Mouse (Mus musculus) kidney, adult 11 months (tissue): Measurements from ENCODE around the gene Tbc1d16.

Source experiments
- DNase-seq: peaks from one replicate; pipeline ENCODE4 v3.0.0; 2022

The Tbc1d16 gene

DNA sequence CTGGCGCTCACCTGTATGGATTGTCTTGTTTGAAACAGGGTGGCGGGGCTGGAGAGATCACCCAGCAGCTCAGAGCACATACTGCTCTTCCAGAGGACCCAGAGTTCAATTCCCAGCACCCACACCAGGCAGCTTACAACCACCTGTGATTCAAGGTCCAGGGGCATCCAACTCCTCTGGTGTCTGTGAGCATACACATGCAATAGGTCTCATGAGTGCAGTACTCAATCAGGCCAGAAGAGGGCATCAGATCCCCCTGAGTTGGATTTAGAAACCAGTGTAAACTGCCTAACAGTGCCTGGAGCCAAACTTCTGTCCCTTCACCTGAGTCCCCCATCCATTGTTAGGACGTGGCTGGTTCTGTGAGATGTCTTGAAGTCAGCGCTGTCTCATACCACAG is 7.3 kb upstream of the Tbc1d16 start:
- DNase-seq = no peak

DNA sequence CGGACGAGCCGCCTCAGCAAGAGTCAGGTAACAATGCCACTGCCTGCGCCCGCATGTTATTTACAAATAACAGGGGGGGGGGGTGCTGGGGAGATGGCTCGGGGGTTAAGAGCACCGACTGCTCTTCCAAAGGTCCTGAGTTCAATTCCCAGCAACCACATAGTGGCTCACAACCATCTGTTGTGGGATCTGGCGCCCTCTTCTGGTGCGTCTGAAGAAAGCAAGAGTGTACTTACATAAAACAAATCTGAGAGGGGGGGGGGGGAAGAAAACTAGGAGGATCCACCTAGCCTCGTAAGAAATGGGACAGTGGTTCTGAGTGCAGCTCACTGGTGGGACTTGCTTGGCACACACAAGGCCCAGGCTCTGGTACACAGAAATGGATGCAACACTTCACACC is 6.5 kb upstream of the Tbc1d16 start:
- no peak for DNase-seq

DNA sequence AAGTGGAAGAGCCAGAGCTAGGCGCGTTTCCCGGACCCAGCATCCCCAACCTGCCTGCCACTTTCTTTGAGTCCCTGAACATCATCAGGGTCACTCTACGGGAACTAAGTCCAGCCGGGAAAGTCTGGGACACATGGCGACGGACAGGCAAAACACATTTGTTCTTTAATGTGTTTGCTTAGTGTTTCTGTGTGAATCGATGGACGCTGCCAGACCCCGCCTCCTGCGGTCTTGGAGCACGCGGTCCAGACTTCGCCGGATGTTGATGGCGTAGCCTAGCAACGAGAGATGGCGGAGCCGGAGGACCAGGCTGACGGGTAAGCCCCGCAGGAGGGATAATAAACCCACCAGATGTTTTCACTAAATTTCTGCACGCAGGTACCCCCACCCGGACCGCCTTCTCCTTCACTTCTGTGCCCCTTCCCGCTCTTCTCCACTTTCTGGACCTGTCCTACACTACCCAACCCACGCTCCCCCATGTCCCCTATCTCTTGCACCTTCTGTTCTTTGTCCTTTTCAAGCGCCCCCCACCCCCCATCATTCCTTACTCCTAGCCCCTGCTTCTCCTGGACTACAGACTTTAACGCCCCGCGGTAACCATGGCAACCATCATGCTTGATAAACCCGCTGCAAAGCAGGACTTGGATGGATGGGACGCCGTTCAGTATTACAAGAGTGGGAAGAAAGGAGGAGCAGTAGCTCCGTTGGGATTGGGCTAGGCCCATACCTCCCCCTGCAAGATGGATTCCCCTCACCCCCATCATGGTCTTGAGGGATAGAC is 737 bp upstream of the Tbc1d16 start:
- DNase-seq = peak; percentile 61

DNA sequence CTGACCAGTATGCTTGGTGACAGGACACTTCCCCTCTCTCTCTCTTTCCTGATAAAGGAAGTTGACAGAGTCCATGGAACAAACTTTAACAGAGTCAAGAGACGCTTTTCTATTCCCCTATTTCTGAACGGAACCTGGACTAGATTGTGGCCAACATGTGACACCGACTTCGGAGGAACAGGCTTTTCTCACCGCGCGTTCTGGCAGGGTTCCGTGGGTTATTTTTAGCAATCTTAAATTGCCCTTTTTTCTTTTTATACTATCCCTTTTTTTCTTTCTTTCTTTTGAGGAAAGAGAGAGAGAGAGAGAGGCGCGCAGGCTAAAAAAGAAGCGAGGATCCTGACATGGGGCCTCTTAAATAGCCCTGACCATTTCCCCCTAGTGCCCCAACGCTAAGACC is 708 bp downstream of the Tbc1d16 start:
- no peak for DNase-seq

DNA sequence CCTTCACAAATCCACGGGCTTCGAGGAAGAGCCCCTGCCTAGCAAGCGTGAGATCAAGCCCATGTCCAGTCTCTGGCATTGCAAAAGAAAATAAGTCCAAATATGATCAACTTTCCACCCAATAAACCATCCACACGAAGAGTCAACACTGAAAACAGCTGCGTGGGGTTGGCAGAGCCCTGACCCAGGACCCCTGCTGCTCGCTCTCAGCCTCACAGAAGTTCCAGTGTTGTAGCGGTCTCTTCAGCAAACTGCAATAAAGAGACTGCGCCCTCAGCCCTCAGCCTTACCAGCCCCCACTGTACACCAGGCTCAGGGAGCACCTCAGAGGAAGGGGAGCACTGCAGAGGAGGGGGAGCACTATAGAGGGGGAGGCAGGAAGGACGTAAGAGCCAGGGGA is 2.7 kb downstream of the Tbc1d16 start:
- no peak for DNase-seq

DNA sequence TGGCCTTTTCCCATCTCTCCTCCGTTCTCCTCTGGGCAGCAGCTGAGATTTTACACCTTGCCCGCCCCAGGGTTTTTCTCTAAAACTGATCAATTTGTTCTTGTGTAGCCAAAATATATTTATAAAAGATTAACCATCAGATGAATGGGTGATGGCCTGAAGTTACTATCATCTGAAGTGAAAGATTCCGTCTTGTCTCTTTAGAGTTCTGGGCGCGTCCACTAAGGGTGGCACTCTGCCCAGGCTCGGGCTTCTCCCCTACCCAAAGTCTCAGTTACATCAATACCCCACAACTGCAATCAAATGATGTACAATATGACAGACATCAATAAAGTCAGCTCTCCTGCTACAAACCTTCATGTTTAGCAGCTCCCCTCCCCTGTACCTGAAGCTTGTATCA is 3.4 kb downstream of the Tbc1d16 start:
- no peak for DNase-seq

DNA sequence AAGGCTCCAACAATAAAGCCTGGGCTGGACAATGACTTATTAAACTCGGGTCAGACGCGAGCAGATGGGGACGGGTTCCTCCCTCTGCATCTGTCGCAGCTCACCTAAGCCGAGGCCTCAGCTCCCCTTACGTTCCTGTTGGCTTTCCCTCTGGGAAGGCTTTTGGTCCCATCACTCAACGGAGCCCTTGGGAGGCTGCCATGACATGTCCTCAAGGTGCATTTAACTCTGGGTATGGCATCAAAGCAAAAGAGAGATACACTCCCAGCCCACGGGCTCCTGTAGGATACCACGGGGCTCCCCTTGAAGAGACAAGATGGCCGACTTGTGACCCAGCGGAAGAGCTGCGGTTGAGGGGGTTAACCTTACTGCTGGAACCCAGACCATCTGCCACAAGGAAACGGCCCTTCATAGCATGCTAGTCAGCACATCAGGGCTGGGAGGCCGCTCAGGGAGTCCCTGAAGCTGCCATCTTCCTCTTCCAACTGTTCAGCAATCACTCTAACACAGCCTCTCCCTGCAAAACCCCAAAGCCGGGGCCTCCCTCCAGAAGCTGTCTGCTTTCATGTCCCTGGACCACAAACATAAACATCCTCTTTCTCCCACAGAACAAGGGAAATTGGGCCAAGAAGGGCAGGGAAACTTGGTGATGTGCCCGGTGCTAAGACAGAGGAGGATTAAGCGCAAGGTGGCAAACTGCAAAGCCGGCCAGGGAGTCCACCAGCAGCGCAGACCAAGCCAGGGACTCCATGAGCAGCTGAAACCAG is 5.0 kb downstream of the Tbc1d16 start:
- no peak for DNase-seq

DNA sequence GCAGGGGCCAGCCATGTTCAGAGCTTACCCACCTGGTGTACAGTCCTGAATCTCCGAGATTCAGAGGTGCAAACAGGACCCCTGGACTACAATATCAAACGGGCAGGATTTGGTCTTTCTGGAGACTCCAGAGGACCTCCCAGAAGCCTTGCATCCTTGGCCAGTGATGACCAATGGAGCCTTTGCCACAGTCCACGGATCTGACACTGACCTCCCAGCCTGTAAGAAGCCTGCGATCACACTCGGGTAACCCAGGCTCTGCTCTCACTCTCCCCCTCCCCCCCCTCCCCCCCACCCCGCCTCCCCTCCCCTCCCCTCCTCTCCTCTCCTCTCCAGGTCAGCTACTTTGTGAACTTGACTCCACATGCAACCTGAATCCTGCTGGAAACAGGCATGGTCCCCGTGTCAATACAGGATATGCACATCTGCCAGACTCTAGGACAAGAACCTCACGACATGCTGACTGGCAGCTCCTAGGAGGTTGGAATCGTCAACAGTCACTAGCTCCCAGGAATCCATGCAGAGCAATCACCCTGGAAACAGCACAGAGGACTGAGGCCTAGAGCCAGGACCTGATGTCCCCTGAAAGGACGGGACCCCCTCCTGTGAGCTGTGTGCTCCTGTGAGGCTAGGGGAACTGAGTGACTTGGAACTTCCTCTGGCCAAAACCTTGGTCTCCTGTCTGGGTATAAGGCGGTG is 6.3 kb downstream of the Tbc1d16 start:
- DNase-seq = no peak

DNA sequence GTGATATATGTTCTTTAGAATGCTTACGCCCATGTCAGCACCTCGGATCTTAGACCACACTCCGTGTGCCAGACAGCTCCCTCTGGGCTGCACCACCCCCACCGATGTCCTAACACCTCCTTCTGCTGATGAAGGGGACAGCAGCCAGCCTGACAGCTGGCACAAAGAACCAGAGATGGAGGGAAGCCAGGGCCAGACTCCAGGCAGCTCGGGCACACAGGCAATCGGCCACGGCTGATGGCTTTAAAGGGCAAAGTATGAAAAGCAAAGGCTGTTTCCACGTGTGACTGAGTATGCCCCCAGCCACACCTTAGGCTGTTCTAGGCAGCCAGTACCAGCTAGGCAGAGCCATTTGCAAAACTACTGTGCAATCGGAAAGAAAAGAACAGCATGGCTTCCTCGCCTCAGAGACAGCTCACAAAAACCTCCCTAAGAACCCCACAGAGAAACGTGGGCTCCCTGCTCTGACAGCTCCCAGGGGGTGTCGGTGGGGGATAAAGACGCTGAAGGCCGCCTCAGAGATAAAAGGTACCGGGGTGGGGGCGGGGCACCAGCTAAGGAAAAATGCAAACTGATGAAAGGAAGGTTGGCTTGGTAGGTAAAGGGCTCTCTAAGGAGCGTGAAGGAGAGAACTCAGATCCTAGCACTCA is 8.4 kb downstream of the Tbc1d16 start:
- DNase-seq = peak; percentile 93

DNA sequence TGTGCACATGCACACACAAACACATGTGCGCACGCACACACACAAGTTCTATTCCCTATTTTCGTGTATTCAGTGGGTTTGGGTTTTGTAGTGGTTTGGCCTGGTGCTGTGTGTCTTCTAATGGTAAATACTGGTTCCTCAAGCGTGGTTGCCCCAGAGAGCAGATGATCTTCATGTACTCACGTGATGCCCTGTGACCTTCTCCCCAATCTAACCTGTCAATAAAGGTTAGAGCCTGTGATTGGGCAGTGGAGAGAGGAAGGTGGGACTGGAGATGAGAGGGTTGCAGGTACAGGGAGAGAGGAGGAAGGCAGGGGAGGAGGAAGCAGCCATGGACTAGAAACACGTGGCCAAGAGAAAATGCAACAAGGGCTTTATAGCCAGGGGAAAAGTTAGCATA is 10.4 kb downstream of the Tbc1d16 start:
- DNase-seq = no peak

DNA sequence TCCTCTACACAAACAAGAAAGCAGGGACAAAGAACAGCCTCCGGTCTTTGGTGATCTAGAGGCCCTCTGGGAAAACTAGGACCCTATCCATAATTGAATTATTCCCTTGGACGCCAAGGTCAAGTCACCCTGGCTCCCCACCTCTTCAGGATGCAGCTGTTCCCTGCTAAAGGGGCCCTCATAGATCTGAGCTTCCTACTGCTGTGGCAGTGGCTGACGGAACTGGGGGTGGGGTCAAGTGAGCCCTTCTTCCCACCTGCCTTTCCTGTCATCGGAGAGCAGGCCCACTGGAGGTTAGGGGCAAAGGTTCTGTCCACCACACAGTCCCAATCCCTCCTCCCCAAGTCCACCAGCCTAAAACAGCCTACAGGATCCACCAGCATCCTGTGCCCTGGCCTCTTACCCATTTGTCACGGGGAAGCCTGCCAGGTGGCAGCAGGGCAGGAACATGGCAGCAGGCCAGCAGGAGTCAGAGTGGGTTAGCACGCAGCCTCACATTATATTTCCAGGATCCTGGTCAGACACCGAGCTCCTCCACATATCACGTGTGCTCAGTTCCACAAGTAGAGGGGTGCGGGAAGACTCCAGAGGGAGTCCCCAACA is 12.3 kb downstream of the Tbc1d16 start:
- DNase-seq = peak; percentile 86

DNA sequence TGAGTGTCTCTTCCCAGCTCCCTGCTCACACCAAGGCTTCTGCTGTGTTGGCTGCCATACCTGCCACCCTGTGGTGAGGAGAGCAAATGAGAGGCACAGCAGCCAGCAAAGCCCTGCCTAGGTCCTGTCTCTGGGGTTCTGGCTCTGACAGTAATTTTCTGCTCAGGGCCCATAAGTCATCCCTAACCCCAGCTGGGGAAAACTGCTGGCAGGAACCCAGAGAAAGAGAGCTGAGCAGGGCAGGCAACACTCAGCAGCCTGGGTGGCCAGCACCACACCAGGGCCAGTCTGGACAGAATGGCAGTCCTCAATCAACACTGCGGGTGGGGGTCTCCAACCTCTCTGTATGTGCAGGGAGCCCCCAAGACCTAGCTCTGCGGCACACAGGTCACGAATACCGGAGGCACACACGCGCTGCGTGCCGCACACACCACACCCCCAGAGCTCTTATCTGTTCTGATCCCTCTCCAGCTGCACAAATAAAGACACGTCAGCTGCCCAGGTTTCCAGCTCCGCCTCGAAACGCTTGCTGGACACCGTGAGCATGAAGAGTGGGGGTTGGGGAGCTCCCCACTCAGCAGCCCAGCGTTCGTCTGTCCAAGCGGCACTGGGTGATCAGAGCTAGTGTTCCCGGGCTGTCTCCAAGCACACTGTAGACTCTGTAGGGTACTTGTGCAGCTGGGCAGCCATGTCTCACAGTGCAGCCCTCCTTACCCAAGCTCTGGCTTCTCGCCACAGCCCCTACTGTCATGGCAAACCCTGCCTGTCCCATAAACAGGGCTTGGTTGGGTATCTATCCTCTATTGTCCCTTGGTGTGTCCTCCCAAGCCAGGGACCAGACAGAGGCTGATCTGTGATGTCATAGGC is 13.0 kb downstream of the Tbc1d16 start:
- peak; percentile 49 for DNase-seq

DNA sequence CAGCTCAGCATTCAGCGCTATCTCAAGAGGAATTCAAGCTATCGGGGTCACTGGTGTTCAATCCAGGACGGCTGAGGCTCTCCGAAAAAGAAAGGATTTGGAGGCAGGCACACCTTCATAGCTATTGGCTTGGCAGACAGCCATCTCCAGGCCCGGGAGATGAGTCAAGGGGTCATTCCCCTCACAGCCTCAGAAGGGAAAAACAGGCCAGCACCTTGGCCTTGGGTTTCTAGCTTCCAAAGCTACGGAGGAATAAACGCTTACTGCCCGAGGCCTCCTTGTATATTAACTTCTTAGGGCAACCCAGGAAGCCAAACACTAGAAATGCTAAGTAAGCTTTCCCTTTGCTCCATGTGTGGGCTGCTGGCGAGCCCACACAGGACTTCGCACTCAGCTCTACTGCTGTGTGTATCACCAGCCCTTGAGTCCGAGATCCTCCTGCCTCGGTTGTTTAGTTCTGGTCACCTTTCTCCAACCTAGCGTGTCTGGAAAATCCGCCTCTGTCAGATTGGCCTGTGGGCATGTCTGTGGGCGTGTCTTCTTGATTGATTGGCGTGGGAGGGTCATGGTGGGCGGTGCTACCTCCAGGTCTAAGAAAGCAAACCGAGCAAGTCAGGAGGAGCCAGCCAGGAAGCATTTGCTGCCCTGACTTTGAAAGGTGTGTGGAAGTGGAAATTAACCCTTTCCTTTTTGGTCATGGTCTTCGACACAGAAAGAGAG is 15.0 kb downstream of the Tbc1d16 start:
- peak; percentile 82 for DNase-seq

DNA sequence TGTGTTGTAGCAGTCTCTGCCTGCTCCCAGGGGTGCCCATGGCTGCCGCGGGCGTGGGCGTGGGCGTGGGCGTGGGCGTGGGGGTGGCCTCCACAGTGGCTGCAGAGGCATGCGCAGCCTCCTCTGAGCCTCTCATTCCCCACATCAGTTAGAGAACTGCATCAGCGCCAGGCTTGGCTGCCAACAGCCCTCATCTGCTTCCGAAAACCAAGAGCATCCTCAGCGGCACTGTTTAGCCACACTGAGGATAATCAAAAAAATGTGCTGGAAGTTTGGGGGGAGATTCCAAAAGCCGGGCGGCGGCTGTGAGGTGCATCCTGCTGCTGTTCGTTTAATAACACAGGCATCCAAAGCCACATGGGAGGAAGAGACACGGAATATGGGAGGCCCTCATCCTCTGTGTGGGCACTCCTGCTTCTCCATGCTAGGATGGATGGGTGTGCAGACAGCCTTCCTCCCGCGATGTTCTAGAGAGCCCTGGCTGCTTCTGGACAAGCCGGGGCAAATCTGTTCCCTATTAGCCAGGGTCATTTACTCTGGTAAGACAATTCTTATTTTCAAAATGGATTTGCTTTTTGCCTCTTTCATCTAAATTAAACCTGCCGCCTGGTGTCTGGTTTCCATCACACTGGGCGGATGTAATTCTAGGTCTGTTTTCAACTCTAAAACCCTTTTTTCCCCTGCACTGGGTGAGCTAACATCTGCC is 16.5 kb downstream of the Tbc1d16 start:
- no peak for DNase-seq

DNA sequence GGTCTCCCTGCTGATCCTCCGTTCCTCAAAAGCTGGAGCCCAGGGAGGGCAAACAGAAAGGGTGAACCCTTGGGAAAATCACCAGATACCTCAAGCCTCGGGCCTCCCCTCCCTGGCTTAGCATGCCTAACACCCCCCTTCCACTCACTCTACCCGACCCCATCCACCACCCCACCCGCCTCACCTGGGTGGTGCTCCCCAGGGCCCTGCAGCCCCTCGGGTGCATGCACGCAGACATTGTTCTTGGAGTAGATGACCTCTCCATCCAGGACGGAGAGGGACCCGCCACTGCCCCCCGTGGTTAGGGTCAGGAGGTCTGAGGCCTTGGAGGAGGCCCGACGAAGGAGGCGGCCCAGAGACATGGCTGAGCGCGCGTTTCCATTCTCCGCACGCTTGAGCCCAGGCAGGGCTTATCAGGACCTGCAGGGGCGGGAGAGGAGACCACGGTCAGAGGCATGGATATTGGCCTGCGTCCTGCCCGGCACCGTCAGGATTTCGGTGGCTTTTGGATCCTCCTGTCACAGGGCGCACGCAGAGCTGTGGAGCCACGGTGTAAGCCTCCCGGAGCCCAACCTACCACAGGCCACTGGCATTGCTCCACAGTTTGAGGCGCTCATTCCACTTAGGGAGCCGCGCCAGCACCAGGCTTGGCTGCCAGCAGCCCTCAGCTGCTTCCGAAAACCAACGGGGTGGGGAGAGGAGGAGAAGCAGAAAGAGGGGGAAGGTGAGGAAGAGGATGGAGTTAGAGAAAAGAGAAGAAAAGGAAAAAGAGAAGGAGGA is 17.8 kb downstream of the Tbc1d16 start:
- no peak for DNase-seq

DNA sequence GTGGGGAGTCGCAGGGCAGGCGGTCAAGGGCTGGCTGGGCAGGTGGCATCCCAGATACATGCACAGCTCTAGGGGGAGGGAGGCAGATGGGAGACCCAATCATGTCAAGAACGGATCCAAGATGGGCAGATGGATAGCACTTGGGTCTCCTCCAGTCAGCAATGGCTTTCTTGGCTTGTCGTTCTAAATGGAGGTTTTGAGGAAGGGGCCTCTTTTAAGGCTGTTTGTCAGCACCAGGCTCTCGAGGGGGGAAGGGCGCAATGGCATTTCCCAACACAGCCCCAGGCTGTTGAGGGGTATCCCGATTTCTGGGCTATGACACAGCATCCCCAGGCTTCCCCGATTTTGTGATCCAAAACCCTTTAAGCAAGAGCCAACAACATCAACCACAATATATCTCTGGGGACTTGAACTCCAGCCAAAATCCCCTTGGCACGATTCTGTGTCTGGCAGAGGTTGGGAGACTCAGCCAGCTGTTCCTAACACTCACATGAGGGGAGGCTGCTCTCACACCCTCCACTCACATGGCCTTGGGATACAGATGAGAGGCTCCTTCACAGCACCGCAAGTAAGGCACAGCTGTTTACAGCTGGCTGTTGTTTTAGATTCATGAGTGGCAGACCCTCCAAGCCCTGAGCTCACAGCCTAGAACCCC is 18.8 kb downstream of the Tbc1d16 start:
- no peak for DNase-seq

DNA sequence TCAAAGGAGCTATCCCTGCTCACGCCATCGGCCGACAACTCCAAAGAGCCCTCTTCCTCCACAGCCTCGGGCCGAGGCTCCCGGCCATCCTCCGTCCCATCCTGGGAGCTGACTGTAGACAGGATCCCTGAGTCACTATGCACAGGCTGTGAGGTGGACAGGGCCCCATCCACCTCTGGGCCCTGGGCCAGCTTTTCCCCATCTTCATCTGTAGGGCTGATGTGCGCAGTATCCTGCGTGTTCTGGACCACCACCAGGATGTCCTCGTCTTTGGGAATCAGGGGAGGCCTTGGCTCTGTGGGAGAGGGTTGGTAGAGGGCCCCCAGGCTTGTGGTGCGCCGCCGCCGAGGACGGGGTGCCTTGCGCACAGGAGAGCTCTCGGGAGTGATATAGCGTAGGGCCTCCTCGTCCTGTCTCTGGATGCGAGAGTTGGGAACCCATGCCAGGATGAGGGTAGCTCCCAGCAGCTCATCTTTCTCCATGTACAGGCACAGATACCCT is 19.4 kb downstream of the Tbc1d16 start:
- DNase-seq = no peak

DNA sequence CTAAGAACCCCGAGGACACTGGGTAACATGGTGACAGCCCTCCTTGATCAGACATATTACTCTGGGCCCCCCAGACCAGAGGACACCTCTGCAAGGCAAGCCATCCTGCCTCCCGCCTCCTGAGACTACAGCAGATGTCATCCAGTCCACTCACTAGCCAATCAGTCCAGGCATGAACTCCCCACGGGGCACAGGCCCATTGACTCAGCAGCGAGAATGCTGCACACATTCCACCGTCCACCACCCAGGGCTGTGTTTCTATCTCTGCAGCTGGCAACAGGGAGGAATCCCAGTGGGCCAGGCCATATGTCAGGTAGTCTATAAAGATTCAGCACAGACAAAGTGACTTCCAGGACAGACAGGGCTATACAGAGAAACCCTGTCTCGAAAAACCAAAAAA is 20.3 kb downstream of the Tbc1d16 start:
- DNase-seq = no peak

DNA sequence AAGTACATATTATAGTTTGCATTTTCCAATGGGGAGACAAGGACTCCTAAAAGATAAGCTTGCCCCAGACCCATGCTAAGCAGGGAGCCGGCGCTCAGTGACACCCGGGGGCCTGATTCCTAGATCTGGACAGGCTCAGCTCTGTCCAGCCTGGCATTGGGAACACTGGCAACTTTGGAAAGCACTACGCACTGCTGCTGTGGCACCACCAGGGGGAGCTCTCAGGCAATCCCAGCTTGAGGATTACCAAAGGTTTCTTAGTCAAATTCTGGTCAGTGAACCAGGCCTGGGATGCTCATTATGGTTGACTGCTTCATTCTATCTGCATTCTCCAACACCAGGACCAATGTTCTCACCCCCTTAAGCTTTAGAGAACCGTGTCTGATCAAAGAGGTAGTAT is 21.7 kb downstream of the Tbc1d16 start:
- DNase-seq = peak; percentile 38
